Mouse (Mus musculus) T-helper 17 cell (primary cell): Measurements from ENCODE around the gene 6030468B19Rik.

Source experiments
- in situ Hi-C, 2 experiments: fragments of 300-600 bp; cut with MboI, MseI; formaldehyde crosslinking; loops; 1 replicate in 1 of 2; 2 replicates in 1 of 2; pipeline ENCODE4 v1.15.1; 2025; ENCODE audit warnings: high pct_unique_total_duplicates in 2 of 2

Gene 6030468B19Rik

GRCm38 (mm10) chr11:117797511-117798159 is at the start of gene 6030468B19Rik:
Gene 6030468B19Rik, plus strand, starts transcription at chr11:117797660.
- in situ Hi-C loops, result no loop called here

- in situ Hi-C loops, result no loop called here
Measured at GRCm38 (mm10) chr11:117748628-117749027, 48.8 kb upstream of the 6030468B19Rik start.

- in situ Hi-C loops, result no loop called here
Measured at GRCm38 (mm10) chr11:117749414-117749813, 48.0 kb upstream of the 6030468B19Rik start.

- in situ Hi-C loops, result no loop called here
Measured at GRCm38 (mm10) chr11:117751544-117751943, 45.9 kb upstream of the 6030468B19Rik start.

- in situ Hi-C loops, result no loop called here
Measured at GRCm38 (mm10) chr11:117755891-117756290, 41.6 kb upstream of the 6030468B19Rik start.

GRCm38 (mm10) chr11:117759267-117759666 is 38.2 kb upstream of the 6030468B19Rik start:
- in situ Hi-C loops, result no loop called here

- in situ Hi-C loops, result no loop called here
Measured at GRCm38 (mm10) chr11:117760374-117761119, 36.9 kb upstream of the 6030468B19Rik start.

- in situ Hi-C loops, result no loop called here
Measured at GRCm38 (mm10) chr11:117761801-117762200, 35.7 kb upstream of the 6030468B19Rik start.

- in situ Hi-C loops, result no loop called here
Measured at GRCm38 (mm10) chr11:117762246-117762645, 35.2 kb upstream of the 6030468B19Rik start.

- in situ Hi-C loops, result no loop called here
Measured at GRCm38 (mm10) chr11:117764319-117764718, 33.1 kb upstream of the 6030468B19Rik start.

GRCm38 (mm10) chr11:117765361-117765760 is 32.1 kb upstream of the 6030468B19Rik start:
- in situ Hi-C loops, result no loop called here

GRCm38 (mm10) chr11:117766275-117766674 is 31.2 kb upstream of the 6030468B19Rik start:
- in situ Hi-C loops, result no loop called here

- in situ Hi-C loops, result no loop called here
Measured at GRCm38 (mm10) chr11:117768725-117769682, 28.5 kb upstream of the 6030468B19Rik start.

- in situ Hi-C loops, result no loop called here
Measured at GRCm38 (mm10) chr11:117769683-117770047, 27.8 kb upstream of the 6030468B19Rik start.

- in situ Hi-C loops, result no loop called here
Measured at GRCm38 (mm10) chr11:117770407-117770806, 27.1 kb upstream of the 6030468B19Rik start.

- in situ Hi-C loops, result no loop called here
Measured at GRCm38 (mm10) chr11:117772352-117772751, 25.1 kb upstream of the 6030468B19Rik start.

GRCm38 (mm10) chr11:117774925-117775324 is 22.5 kb upstream of the 6030468B19Rik start:
- in situ Hi-C loops, result no loop called here

GRCm38 (mm10) chr11:117775540-117775939 is 21.9 kb upstream of the 6030468B19Rik start:
- in situ Hi-C loops, result no loop called here

- in situ Hi-C loops, result no loop called here
Measured at GRCm38 (mm10) chr11:117776085-117776792, 21.2 kb upstream of the 6030468B19Rik start.

- in situ Hi-C loops, result no loop called here
Measured at GRCm38 (mm10) chr11:117777111-117777510, 20.3 kb upstream of the 6030468B19Rik start.

GRCm38 (mm10) chr11:117778031-117778430 is 19.4 kb upstream of the 6030468B19Rik start:
- in situ Hi-C loops, result no loop called here
